Mouse (Mus musculus) spleen, postnatal 10 days (tissue): ENCODE results near the gene Macf1.
A peak's percentile ranks its signal among the peaks of the same experiment; 100 is the strongest.

Source experiments
- DNase-seq, 2 experiments: peaks; one replicate each; pipeline ENCODE4 v3.0.0; 2021 to 2022; ENCODE audit warnings: low spot score in 2 of 2

The Macf1 gene

GRCm38 (mm10) chr4:123598519-123599228, 85.5 kb downstream of the Macf1 start:
- DNase-seq: no peak

GRCm38 (mm10) chr4:123594381-123594806, 89.8 kb downstream of the Macf1 start:
- no peak for DNase-seq

- no peak for DNase-seq
Measured at GRCm38 (mm10) chr4:123593664-123594063, 90.5 kb downstream of the Macf1 start.

- DNase-seq: no peak
Measured at GRCm38 (mm10) chr4:123592046-123592445, 92.1 kb downstream of the Macf1 start.

GRCm38 (mm10) chr4:123591026-123591635, 93.0 kb downstream of the Macf1 start:
- DNase-seq: no peak

DNA sequence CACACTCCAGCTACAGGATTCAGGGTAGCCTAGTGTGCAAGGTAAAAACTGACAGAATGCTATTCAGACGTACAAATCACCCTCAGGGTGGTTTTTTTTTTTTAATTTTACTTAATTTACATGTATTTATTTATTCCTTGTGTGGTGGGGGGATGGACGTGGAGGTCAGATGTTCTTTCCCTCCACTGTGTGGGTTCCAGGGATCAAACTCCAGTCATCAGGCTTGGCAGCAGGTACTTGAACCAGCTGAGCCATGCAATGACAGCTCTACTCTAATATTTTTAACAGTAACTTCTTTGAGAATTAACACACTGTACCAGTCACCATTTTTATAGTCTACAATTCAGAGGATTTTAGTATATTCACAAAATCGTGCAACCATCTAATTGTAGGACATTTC, 94.7 kb downstream of the Macf1 start:
- no peak for DNase-seq

DNA sequence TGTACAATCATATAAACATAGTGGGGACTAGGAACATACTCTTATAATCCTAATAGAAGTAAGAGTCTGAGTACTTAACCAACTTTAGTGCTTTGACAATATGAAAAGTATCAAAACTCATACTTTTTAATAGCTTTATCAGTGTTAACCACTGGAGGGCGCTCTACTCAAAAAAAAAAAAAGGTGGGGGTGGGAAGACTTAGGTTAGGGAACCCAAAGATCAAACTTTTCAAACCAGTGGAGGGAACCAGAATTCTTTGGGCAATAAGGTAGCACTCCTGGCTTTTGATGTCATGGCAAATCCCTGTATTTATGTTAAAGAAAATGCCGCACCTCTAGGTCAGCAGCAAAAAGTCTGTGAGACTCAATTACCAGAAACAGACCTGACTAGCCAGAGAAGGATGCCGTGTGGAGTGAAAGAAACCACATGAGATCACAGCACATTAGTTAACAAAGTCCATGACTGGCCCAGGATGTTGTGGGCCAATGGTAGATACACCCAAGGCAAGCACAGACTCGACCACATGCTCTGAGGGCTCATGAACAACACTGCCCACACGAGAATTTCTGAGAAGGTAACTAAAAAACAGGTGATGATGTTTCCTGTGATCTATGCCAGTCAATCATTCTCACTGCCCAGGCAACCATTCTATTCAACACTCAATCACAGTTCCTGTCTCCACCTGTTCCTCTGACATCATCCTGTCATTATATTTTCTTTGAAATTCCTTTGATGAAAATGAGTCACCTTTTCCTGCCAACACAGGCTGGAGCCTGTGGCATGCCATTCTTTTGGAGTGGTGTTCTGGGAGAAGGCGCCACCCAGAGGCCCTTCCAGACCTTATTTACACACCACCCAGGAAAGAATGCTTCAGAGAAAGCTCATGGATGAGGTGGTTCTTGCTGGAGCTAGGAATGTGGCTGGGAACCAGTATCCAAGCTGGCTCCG, 95.5 kb downstream of the Macf1 start:
- DNase-seq: no peak

DNA sequence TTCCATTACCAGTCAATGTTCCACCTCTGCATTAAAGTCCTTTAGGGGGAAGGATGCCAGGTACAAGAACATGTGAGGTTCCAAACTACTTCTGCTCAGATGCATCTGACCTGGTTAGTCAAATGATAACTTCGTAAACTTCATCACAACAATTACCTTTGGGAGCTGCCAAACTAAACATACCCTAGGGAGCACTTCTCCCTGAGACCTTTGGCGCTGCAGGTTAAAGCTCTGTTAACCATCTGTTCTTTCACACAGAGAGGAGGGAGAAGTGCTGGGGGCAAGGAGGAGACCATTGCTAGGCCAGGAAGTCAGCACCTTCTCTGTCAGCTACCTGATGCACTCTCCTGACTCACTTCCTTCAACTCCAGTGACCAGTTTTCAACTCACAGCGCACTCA, 96.5 kb downstream of the Macf1 start:
- DNase-seq: no peak

- DNase-seq: no peak
Measured at GRCm38 (mm10) chr4:123584720-123585093, 99.5 kb downstream of the Macf1 start.

GRCm38 (mm10) chr4:123584084-123584719, 100.0 kb downstream of the Macf1 start:
- peak in 1 of 2 experiments; percentile 41 for DNase-seq

DNA sequence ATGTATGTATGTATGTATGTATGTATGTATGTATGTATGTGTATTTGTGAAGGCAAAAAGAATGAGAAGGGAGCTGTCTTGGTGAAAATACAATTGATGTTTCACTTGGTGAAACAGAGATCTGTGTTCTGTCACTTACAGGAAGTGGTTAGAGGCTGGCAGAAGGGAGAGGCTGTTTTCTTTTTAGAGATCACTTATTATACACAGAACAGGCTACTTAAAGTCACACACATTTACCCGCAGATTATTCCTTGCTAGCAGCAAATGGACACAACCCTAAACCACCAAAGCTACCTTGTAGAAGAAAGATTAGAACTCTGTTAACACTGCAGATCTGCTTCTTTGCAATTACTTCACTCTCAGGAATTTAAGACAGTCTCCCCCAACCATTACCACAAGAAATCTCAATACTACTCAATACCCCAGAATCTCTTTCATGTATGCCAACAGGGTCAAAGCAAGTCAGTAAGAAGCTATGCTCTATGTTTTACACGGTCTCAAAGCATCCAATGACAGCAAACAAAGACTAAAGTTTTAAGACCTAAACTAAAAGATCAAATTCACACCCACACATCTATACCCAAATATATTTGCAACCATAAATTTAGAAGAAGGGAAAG, 106.6 kb downstream of the Macf1 start:
- DNase-seq: no peak

DNA sequence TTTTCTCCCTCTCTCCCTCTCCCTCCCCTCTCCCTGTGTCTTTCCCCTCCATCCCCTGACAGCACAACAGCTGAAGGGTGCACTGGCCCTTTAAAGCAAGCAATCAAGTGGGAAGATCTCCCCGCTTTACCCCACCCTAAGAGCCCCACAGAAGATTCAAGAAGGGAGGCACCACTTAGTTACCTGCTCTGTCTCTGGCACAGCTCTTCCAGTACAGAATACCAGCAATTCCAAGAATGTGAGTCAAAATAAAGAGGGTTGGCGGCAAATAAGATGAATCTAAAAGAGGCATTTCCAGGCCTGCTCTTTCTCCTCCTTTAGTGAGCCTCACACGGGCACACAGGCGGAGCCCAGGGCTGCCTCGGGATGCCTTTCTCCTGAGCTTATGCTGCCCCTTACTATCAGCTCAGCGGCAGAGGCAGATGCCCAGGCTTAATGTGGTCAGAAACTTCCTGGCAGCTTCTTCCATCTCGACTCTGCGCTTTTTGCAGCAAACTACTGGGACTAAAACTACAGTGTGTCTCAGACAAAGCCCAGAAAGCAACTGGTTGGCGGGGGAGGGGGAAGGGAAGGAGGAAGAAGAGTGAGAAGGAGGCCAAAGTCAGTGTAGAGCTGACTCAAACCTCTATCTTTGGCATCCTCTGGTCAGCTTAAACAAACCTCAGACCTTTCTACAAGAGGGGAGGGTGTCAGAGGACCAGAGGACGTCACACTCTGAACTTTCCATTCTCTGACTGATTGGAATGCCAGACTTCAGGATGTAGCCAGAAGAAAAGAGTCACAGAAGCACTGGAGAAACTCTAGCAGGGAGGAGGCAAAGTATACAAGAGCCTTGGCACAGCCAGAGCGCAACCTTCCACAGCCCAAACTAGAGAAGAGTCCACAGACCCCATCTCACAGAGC, 111.5 kb downstream of the Macf1 start:
- DNase-seq: peak; percentile 40 to 62

DNA sequence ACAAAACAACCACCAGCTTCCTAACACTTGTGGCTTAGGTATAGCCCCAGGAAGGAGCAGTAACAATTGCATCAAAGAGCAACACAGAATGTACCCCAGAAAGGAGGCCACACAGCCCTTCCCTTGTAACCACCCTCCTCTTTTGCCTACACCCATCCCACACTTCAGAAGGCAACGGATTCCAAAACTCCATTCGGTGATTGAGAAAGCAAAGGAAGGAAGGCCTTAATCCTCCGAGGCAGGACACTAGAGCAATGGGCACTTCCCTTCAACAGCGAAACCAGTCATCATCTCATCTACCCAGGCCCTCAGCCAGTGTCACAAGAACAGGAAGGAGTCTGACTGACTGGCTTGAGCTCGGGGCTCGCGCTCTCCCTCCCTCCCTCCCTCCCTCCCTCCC, 112.3 kb downstream of the Macf1 start:
- DNase-seq: peak; percentile 34 to 52

DNA sequence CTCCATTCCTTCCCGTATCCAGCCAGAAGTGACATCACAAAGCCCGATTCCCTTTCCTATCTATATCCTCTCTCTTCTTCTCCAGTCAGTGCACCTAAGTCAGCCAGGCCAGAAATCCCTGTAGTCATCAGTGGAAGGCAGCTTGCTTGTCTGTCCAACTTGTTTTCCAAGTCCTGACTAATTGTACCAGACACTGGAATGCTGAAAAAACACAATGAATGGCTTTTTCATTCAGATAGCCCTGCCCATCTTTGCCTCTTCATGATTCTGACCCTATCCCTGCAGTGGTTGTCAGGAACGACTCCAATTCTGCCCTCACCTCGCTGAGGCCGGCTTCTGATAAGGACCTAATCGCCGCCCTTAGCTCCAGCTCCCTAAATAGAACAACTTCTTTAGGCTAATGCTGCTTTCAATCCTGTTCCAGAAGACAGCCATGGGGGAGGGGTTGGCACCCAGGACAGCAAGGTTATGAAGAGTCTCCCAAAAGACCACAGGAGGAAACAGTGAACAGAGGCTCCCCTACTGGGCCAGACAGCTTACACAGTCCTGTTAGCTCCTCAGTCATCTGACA, 118.8 kb downstream of the Macf1 start:
- no peak for DNase-seq

DNA sequence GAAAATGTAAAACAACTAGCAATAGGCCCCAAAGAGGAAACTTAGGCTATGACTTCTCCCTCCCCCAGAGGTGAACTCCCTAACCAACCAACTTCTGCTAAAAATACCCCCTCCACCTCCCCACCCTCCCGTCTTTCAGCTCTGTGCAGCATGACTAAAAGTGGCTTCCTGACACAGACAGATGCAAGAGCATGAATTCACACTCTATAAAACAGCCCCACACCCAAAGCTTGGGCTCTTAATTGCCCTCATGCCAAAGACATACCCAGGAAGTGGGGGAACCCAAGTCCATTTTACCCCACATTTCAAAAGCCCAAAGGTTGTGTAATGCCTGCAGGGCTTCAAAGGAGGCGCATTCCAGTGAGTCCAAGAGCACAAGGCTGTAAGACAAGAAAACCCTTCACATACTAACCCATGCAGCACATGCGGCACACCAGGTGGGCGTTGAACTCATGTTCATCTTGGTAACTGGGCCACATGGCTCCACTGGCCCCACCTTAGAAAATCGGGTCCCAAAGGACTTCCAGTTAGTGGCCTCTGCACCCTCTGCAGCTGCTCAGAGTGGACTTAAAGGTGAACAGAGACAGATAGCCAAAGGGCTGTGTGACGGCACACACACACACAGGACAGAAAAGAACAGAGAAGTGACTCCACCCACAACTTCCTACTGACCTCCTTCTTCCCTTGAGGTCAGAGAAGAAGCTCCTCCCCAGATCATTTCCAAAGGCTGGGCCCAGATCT, 119.9 kb downstream of the Macf1 start:
- peak; percentile 28 to 59 for DNase-seq

DNA sequence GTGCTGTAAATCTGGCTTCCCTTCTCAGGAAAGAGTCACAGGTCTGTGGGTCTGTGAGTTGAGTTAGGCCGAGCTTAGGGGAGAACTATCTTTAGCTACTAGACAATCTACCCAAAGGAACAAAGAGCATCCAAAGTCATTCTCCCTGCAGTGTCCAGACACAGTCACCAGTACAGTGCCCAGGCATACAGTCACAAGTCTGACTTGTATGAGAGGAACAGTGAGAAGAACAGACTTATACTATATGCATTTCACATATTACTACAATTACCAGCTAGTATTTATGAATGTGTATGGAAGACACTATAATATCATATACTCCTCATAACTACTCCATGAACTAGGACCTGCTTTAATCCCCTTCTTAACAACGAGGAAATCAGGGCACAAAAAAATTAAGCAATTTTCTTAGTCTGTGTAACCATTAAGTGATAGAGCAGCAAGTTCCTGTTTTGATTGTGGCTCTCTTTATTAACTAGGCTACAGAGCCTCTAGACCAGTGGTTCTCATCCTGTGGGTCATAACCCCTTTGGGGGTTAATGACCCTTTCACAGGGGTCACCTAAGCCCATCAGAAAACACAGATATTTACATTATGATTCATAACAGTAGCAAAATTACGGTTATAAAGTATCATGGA, 121.9 kb downstream of the Macf1 start:
- no peak for DNase-seq

- DNase-seq: no peak
Measured at GRCm38 (mm10) chr4:123560896-123561295, 123.3 kb downstream of the Macf1 start.

DNA sequence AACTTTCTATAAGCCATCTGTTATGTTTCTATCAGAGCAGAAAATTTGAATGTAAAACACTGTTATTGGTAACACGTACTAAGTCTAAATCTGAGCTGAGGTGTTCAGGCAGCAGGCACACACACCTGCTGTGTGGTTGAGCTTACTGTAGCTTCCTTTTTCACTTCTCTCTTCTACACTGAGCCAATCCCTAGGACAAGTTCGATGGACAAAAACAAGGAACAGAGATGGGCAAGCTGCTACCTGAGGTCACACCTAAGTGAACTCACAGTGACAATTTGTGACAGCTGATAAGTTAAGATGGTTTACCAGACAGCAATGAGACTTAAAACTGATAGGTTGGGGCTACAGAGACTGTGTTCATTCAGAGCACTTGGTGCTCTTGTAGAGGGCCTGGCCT, 125.7 kb downstream of the Macf1 start:
- DNase-seq: no peak

- DNase-seq: no peak
Measured at GRCm38 (mm10) chr4:123555251-123555650, 128.9 kb downstream of the Macf1 start.
